Comparison of ENCODE assay signal across 8 mouse cellular contexts in genomic region chr17:85679651-85680050, GRCm38 (mm10). TPM values are rescaled to one million over a fixed set of nuclear protein-coding genes. Genes with fewer than 3 reads are reported as not detected.
DNase-seq lines count a peak whose midpoint lies in the region; ATAC-seq and TF ChIP-seq lines count a peak whose summit lies in the region.

No protein-coding gene starts in this region.

- no peak for DNase-seq in heart, adult 2 months
- DNase-seq in heart, adult 8-10 months (ENCODE audit: low spot score) = no peak
- DNase-seq in brain, embryonic 14.5 days (ENCODE audit: low read depth) = peak; percentile 44
- DNase-seq in lung, postnatal 4 days = peak; percentile 51 to 56
- no peak for DNase-seq in urinary bladder, adult 18-20 months (ENCODE audit: low spot score in 2 of 2)
- no peak for DNase-seq in cerebellum, postnatal 4 days (ENCODE audit: low spot score in 2 of 2)
- DNase-seq in c-Kit-positive CD71-positive TER-119-positive erythroid progenitor cells, embryonic 14.5 days (ENCODE audit: low spot score) = no peak

- no peaks in the 10 kb centered on the region for H3K79me2 ChIP-seq in heart, adult 2 months (replicated peaks; ENCODE audit: control insufficient read depth, insufficient read depth, low read length)

- no peak overlapping the region for H3K27ac ChIP-seq in heart, adult 2 months
- H3K27ac ChIP-seq in heart, embryonic 16.5 days (ENCODE audit: low read length) = no peak overlapping the region

- peak overlapping the region; percentile 18; the same call in 1 of the 2 replicates for H3K4me3 ChIP-seq in heart, adult 2 months
- H3K4me3 ChIP-seq in heart, embryonic 16.5 days (ENCODE audit: low read length) = peak overlapping the region; percentile 37

- H3K36me3 ChIP-seq in heart, adult 2 months (ENCODE audit: control insufficient read depth, insufficient read depth, low read length) = no peaks in the 10 kb centered on the region
- H3K36me3 ChIP-seq in heart, embryonic 16.5 days (ENCODE audit: control insufficient read depth, insufficient read depth) = no peaks in the 10 kb centered on the region

- TF ChIP-seq EP300 in heart, adult 2 months (IDR thresholded peaks at IDR 0.05; ENCODE audit: insufficient read depth, low read depth, low read length) = no peak

- WGBS in heart, adult 2 months = 3% methylated on average over 15 of the region's 15 CpGs
- 1% methylated on average over 15 of the region's 15 CpGs for WGBS in heart, embryonic 16.5 days

- peaks cover 22% of the 10 kb centered on the region for H3K27me3 ChIP-seq in heart, adult 2 months (ENCODE audit: control insufficient read depth, insufficient read depth, low read length)
- H3K27me3 ChIP-seq in heart, embryonic 16.5 days (ENCODE audit: control insufficient read depth, insufficient read depth, low read length) = peaks cover 75% of the 10 kb centered on the region

- peak overlapping the region; percentile 57 for H3K4me2 ChIP-seq in heart, embryonic 16.5 days (ENCODE audit: low read depth, low read length)

- H3K9ac ChIP-seq in heart, adult 2 months (ENCODE audit: low read depth, low read length) = no peak overlapping the region
- H3K9ac ChIP-seq in heart, embryonic 16.5 days (ENCODE audit: low read length) = no peak overlapping the region

- H3K4me1 ChIP-seq in heart, adult 2 months (ENCODE audit: control insufficient read depth, insufficient read depth, low read length) = peaks cover 2% of the 10 kb centered on the region; the same call in 1 of the 2 replicates
- H3K4me1 ChIP-seq in heart, embryonic 16.5 days (ENCODE audit: control insufficient read depth, insufficient read depth, low read length) = peaks cover 2% of the 10 kb centered on the region; the same call in 1 of the 2 replicates

- no peaks in the 10 kb centered on the region for H3K9me3 ChIP-seq in heart, embryonic 16.5 days (replicated peaks; ENCODE audit: control insufficient read depth, low read length)

- no peak for ATAC-seq in heart, embryonic 16.5 days (replicated peaks; ENCODE audit: extremely low read depth, insufficient read depth, low FRiP score)

- no peak for TF ChIP-seq POLR2A in heart, adult 2 months (IDR thresholded peaks at IDR 0.05; ENCODE audit: insufficient read depth, low read depth, low read length)
- no peak for TF ChIP-seq POLR2A in brain, embryonic 14.5 days (IDR thresholded peaks at IDR 0.05; ENCODE audit: borderline replicate concordance, extremely low read depth, insufficient read depth, insufficient read length, poor library complexity, severe bottlenecking)

- intact Hi-C loops in heart, adult 2 months (cut with DNase I) = no loop called here

- peak; percentile 56 for TF ChIP-seq CTCF in heart, adult 2 months (IDR thresholded peaks at IDR 0.05)
- TF ChIP-seq CTCF in brain, embryonic 14.5 days (IDR thresholded peaks at IDR 0.05; ENCODE audit: borderline replicate concordance, extremely low read depth, insufficient read depth, insufficient read length) = peak; percentile 58

RNA-seq across cellular contexts. Expression of gene Six2, which starts 8.4 kb away (rescaled TPM):
- under 1 TPM in 1 of 2 experiments, not detected in 1; 0.43 TPM for total RNA-seq in heart, adult 2 months (2021)
- 0.18 and 0.35 TPM in 2 replicates for polyA plus RNA-seq in heart, adult 2 months (2012; rRNA removed)
- under 1 TPM; 0.23 to 0.38 (median 0.26) TPM for total RNA-seq in heart, adult 8-10 months (2022)
- polyA plus RNA-seq in brain, embryonic 14.5 days (2012; rRNA removed) = 1.3 and 3.1 TPM in 2 replicates
- 0.62 and 1.0 TPM in 2 replicates for polyA plus RNA-seq in heart, embryonic 16.5 days (2015; fragmentation: Nextera tagmentation; extraction: Ambion mirVana)

Comparison
In these comparisons a context has a peak if more than half of its experiments do, and no peak if none do; other contexts are left out.
1. DNase-seq: peak in brain, embryonic 14.5 days (single experiment) and lung, postnatal 4 days (2 of 2); none in heart, adult 2 months (0 of 2), heart, adult 8-10 months (single experiment), urinary bladder, adult 18-20 months (0 of 2), cerebellum, postnatal 4 days (0 of 2) and c-Kit-positive CD71-positive TER-119-positive erythroid progenitor cells, embryonic 14.5 days (single experiment).